Mouse (Mus musculus) c-Kit-negative CD71-positive TER-119-positive erythroid progenitor cells, embryonic 14.5 days (primary cell): ENCODE results near the gene Ms4a15.

Experiments
- DNase-seq: peaks from one replicate; pipeline ENCODE4 v3.0.0-alpha.2; 2013; ENCODE audit warnings: low read depth, low spot score

The Ms4a15 gene

DNA sequence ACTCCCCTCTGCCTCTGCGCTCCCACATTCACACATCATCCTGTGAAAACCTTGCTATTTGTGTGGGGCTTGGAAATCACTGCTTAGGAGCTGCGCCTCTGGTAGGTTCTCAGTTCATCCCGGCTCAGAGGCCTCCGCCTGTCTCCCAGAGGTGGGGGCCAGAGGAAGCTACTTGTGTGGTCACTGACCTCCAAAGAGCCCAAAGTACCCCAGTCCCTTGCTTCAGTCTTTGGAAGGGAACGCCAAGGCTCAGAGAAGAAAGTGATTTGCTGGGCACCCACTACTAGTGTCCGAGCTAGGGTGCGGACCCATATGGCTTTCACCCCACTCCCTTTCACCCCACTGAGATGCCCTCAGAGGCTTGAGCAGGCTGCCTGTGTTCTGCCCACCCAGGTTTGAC, at the start of gene Ms4a15:
Ms4a15 (minus strand) TSS at position 101 of the 400 bp plus-strand sequence.
- no peak for DNase-seq

DNA sequence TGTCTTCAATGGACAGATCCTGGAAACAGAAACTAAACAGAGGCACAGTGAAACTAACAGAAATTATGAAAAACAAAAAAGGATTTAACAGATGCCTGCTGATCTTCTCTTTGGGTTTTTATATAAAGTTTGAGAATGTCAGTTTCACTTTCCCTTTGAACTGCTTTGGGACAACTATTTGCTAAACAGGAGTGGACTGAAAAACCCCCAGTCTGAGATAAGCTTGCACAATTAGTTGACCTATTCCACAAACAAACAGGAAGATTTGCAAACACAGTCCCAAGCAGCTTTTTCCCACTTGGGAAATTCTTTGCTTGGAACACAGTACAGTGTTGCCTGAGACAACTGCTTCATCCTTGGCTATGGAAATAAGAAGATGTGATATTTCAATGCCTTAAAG, 44.5 kb upstream of the Ms4a15 start:
- DNase-seq = no peak

DNA sequence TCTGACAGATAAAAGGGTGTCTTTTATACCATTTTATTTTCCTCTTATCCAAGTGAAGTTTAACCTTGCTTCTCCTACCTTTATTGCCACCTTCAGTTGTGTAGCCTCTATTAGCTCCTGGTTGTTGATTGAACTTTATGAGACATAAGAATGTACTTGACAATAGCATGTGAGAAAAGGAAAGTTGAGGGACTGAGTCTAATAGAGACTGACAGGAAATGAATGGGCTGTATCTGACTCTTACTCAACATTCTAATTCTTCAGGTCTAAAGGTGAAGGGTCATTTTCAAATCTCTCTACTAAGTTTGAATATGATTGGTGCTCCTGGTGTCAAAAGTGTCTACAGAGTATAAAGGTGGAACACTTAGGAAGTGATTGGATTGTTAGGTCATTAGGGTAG, 29.3 kb upstream of the Ms4a15 start:
- no peak for DNase-seq

DNA sequence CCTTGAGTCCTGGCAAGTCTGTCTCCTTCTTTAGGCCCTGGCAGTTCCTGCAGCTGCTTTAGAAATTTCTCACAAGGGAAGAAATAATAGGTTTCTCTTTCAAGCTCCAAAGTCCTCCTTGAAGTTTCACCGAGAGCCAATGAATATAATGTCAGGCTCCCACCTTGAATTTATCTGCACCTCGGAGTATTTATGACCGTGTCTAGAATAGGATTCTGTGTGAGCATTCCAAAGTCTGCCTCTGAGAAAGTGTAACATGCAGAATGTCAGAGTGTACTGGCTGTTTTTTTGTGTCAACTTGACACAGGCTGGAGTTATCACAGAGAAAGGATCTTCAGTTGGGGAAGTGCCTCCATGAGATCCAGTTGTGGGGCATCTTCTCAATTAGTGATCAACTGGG, 24.8 kb upstream of the Ms4a15 start, which contains the start of gene Ms4a18:
Ms4a18 (minus strand) TSS at position 141 of the 400 bp plus-strand sequence.
- no peak for DNase-seq

GRCm38 (mm10) chr19:11017251-11017650, 24.2 kb upstream of the Ms4a15 start:
- no peak for DNase-seq

- DNase-seq = no peak
Observed at GRCm38 (mm10) chr19:11015998-11016397, 22.9 kb upstream of the Ms4a15 start.

- no peak for DNase-seq
Observed at GRCm38 (mm10) chr19:11015468-11015867, 22.4 kb upstream of the Ms4a15 start.

- DNase-seq = no peak
Observed at GRCm38 (mm10) chr19:10991911-10992310, 1.1 kb downstream of the Ms4a15 start.

- DNase-seq = no peak
Observed at GRCm38 (mm10) chr19:10990751-10991150, 2.3 kb downstream of the Ms4a15 start.

DNA sequence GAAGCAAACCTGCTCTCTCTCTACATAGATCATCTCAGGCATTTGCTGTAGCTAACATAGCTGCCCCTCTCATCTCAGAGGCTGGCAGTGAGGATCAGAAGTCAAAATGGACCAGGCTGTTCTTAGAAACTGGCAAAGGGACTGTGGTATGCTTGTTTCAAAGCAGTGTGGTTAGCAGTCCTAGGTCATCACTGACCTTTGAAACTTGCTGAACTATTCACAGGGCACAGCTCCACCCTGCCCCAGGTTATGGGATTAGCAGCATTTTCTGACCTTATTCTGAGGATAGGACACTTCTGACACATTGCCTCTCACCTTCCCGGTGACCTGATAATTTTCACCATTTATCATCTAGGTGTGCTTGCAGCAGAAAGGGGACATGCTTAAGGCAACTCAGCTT, 4.5 kb downstream of the Ms4a15 start:
- DNase-seq = no peak

GRCm38 (mm10) chr19:10985889-10986288, 7.2 kb downstream of the Ms4a15 start:
- no peak for DNase-seq

DNA sequence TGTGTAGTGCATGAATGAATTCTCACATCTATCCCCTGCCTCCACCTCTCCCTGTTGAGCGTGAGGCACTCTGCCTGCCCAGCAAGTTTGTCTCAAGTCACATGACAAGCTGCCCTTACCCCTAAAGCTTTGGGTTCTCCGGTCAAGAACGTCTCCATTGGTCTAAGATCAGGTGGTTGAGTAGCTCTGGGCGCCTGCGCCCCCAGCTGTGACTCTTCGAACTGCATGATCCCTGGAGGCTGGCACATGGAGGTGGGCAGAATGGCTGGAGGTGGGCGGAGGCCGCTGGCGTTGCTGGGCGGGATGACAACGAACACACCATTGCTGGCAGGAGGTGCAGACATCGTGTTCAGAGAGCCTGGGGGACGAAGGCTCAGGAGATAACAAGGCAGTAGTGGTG, 8.5 kb downstream of the Ms4a15 start:
- DNase-seq = no peak

DNA sequence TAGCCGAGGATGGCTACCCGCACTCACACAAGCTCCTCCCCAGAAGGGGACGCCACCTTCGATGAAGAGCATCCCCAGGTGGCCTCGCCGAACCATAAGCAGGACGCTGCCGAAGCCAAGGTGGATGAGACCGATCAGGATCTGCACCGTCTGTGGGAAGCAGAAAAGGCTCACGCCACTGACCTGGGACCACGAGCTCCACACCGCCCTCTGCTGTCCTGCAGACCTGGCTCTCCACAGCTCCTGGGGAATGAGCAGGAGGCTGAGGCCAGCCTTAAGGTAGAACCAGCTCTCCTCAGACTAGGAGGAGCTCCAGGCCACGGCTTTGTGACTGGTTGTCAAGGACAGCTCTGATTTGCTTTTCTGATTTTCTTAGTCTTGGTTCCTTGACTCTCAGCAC, 9.9 kb downstream of the Ms4a15 start:
- DNase-seq = no peak

GRCm38 (mm10) chr19:10980210-10980609, 12.8 kb downstream of the Ms4a15 start:
- DNase-seq = no peak

- DNase-seq = no peak
Observed at GRCm38 (mm10) chr19:10979184-10980168, 13.6 kb downstream of the Ms4a15 start.

DNA sequence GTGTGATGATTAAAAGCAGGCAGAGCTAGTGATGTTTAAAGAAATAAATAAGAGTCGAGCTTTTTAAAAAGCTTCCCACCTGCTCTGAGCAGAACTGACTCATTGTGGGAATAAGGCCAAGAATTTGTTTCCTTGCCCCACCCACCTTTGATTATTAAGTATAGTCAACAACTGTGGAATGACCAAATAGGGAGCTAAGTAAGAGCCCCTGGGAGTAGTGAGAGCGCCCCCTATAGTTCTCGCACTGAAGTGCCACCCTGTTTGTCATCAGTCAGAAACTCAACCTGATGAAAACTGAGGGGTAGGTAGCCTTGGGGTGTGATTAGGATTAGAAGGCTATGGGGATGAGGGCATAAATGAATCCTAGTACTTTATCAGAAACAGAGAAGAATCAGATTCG, 16.7 kb downstream of the Ms4a15 start:
- no peak for DNase-seq

DNA sequence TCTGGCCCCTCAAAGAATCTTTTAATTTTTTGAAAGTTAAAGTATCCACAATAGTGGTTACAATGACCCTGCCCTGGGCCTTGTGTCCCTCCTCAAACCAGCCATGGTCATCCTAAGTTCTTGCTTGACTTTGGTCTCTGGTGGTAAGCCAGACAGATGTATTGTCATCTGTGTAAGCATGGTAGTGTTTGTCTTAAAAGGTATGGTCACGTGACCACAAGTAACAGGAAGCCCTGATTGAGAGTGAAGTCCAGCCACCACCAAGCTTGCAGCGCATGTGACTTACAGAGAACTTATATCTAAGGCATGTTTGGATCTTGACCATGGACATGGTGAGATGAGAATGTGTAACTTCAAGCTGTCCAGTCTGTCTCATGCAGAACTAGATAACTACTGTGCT, 17.9 kb downstream of the Ms4a15 start:
- no peak for DNase-seq

DNA sequence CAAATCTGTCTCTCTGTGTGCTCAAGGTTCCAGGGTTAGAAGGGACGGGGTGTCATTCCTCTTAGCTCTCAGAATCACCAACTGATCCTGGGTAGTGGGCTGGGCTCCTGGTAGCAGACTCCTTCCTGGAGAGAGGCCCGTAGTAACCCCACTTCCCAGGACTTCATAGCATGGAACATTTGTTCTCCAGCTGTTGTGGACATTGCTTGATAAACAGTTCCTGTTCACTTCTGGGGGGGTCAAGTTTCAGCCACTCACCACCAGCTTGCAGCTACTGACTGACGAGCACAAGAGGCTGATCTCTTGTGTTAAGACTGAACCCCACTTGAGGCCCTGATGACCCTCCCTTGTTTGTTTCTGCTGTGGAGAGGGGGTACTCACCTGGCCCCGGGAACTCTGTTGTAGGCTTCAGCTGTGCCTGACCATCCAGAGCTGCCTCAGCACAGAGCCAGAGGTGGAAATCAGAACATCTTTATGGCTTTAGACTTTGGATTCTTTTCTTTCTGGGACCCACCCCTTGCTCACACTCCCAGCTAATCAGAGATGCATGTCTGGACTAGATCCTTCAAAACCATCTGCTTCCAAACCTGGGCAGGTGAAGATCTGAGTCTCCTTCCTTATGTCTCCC, 18.7 kb downstream of the Ms4a15 start, which contains the start of gene Ms4a10:
Ms4a10 (minus strand) TSS at position 433 of the 628 bp plus-strand sequence.
- DNase-seq = no peak

DNA sequence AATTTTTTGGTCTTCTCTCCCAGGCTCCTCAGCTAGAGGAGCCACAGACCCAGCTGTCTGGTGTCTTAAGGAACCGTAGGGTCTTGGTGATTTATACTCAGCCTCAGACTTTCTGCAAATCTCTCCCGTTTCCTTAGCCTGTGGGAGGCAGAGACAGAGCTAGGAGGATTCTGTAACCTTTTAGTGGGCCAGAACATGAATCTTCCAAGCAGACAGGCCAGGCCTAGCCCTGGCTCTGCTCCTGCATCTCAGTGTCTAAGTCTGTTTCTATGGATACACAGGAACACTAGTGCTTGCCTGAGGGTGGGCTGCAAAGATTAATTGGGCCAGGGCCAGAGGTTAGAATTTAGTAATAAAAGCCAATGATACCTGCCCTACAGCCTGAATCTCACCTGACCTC, 19.9 kb downstream of the Ms4a15 start:
- DNase-seq = no peak

DNA sequence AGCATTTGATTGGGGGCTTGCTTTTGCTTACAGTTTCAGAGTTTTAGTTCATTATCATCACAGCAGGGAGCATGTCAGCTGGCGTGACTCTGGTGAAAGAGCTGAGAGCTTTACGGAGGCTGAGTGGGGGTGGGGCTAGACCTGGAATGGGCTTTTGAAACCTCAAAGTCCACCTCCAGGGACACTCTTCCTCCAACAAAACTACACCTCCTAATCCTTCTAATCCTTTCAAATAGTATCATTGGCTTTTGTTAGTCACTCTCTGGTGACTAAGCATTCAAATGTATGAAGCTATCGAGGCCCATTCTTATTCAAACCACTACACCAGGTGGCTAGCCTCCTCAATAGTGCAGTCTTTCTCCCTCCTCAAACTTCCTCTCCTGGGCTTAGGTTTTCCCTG, 20.4 kb downstream of the Ms4a15 start:
- DNase-seq = no peak

DNA sequence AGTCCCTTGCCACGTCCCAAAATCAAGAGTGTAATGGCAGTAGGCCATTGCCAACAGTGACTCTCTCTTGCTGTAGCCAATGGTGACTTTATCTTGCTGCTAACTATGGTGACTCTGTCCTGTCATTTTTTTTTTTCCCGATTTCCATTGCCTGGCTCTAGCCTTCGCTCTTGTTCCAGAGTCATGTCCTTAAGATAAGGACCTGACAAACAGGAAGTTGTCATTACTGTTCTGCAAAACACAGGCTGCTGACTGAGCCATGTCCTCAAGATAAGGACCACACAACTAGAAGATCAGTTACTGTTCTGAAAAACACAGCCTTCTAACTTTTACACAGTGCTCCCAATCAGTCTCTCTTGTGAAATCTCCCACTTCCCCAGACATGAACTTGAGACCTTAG, 22.6 kb downstream of the Ms4a15 start:
- DNase-seq = no peak

- DNase-seq = no peak
Observed at GRCm38 (mm10) chr19:10968578-10968977, 24.5 kb downstream of the Ms4a15 start.

DNA sequence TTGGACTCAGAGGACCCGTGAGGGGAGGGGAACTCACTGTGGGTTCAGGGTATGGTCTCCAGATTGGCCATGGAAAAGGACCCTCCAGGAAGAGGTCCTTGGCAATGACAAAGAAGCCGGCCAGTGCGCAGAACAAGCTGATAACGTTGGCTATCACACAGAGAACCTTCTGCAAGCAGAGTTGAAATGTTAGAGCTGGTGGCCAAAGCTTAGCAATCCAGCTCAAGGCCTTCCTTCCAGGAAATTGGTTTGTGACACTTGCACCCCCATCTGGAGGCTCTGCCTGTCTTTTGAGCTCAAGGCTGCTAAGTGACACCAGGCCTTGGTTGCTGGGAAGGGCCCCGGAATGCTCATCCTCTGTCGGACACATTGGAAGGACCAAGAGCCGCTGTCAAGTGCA, 27.3 kb downstream of the Ms4a15 start:
- DNase-seq = no peak
